Mouse (Mus musculus) right cerebral cortex, postnatal 14 days (tissue): ENCODE data around the gene Sept9.

Experiments used
- DNase-seq: peaks from one replicate; pipeline ENCODE4 v3.0.0; 2022

Gene Sept9

GRCm38 (mm10) chr11:117296500-117297189 is 97.2 kb downstream of the Sept9 start:
- no peak for DNase-seq

GRCm38 (mm10) chr11:117297190-117297829 is 97.8 kb downstream of the Sept9 start:
- DNase-seq, result no peak

- DNase-seq, result no peak
Measured at GRCm38 (mm10) chr11:117299741-117300140, 100.3 kb downstream of the Sept9 start.

- no peak for DNase-seq
Measured at GRCm38 (mm10) chr11:117300809-117301208, 101.3 kb downstream of the Sept9 start.

- DNase-seq, result no peak
Measured at GRCm38 (mm10) chr11:117301716-117302115, 102.3 kb downstream of the Sept9 start.

- no peak for DNase-seq
Measured at GRCm38 (mm10) chr11:117302371-117302770, 102.9 kb downstream of the Sept9 start.

GRCm38 (mm10) chr11:117305509-117306188 is 106.2 kb downstream of the Sept9 start:
- DNase-seq, result no peak

- no peak for DNase-seq
Measured at GRCm38 (mm10) chr11:117306311-117307088, 107.0 kb downstream of the Sept9 start.

GRCm38 (mm10) chr11:117307895-117308786 is 108.7 kb downstream of the Sept9 start:
- no peak for DNase-seq

- no peak for DNase-seq
Measured at GRCm38 (mm10) chr11:117309108-117309917, 109.9 kb downstream of the Sept9 start.

GRCm38 (mm10) chr11:117309918-117310287 is 110.4 kb downstream of the Sept9 start:
- DNase-seq, result no peak

GRCm38 (mm10) chr11:117310341-117311107 is 111.1 kb downstream of the Sept9 start:
- DNase-seq, result no peak

GRCm38 (mm10) chr11:117311127-117311800 is 111.8 kb downstream of the Sept9 start:
- no peak for DNase-seq

GRCm38 (mm10) chr11:117312028-117312901 is 112.8 kb downstream of the Sept9 start:
- peak; percentile 52 for DNase-seq

- DNase-seq, result no peak
Measured at GRCm38 (mm10) chr11:117312936-117313335, 113.5 kb downstream of the Sept9 start.

GRCm38 (mm10) chr11:117313446-117313845 is 114.0 kb downstream of the Sept9 start:
- DNase-seq, result no peak

GRCm38 (mm10) chr11:117314026-117314425 is 114.6 kb downstream of the Sept9 start:
- no peak for DNase-seq

- no peak for DNase-seq
Measured at GRCm38 (mm10) chr11:117314520-117314919, 115.1 kb downstream of the Sept9 start.

GRCm38 (mm10) chr11:117315309-117315708 is 115.8 kb downstream of the Sept9 start:
- peak; percentile 47 for DNase-seq
